Mouse (Mus musculus) spleen, adult 2 months (tissue): Measurements from ENCODE around the gene Il27. TPM values are rescaled to one million over a fixed set of nuclear protein-coding genes. Genes with fewer than 3 reads are reported as not detected.

ENCODE experiments used
- DNase-seq, 2 experiments: peaks; one replicate each; pipeline versions ENCODE4 v3.0.0 to v3.0.0-alpha.2; 2012 to 2021; ENCODE audit warnings: low spot score in 2 of 2, low read depth in 1 of 2
- H3K27ac ChIP-seq: fragments of 200-500 bp; 2 replicates; pipeline ENCODE4 v1.5.1; 2012; ENCODE audit warnings: low read length, inconsistent platforms; ENCODE audit not compliant: insufficient read depth
- H3K27me3 ChIP-seq: fragments of 200-500 bp; 2 replicates; pipeline ENCODE4 v1.6.1; 2012; ENCODE audit warnings: mild to moderate bottlenecking, moderate library complexity, low read length, inconsistent platforms; ENCODE audit not compliant: control insufficient read depth, insufficient read depth
- H3K36me3 ChIP-seq: fragments of 200-500 bp; 2 replicates; pipeline ENCODE4 v1.6.1; 2012; ENCODE audit warnings: mild to moderate bottlenecking, low read length, inconsistent platforms; ENCODE audit not compliant: control insufficient read depth, insufficient read depth
- H3K4me1 ChIP-seq: fragments of 200-500 bp; 2 replicates; pipeline ENCODE4 v1.6.1; 2011; ENCODE audit warnings: inconsistent platforms; ENCODE audit not compliant: control insufficient read depth, insufficient read depth, insufficient read length
- H3K4me3 ChIP-seq: fragments of 200-500 bp; 2 replicates; pipeline ENCODE4 v1.5.1; 2011; ENCODE audit warnings: mild to moderate bottlenecking, inconsistent platforms; ENCODE audit not compliant: insufficient read depth, insufficient read length; ENCODE audit errors: extremely low read depth
- CTCF ChIP-seq: fragments of 200-500 bp; IDR thresholded peaks from 2 replicates; pipeline ENCODE4 v1.5.1; 2011; ENCODE audit warnings: mild to moderate bottlenecking, inconsistent platforms; ENCODE audit not compliant: insufficient read depth, insufficient read length, insufficient replicate concordance; ENCODE audit errors: extremely low read depth
- POLR2A ChIP-seq: fragments of 200-500 bp; IDR thresholded peaks from 2 replicates; pipeline ENCODE4 v1.6.1; 2011; ENCODE audit warnings: low read depth, low read length, inconsistent platforms
- WGBS: fragments of 180-500 bp; shearing (Covaris S2); methylation state at CpG from one replicate; pipeline ENCODE4 v1.1.7; 2018; 5-methylcytosine and 5-hydroxymethylcytosine counted together
- polyA plus RNA-seq: library from polyadenylated mRNA; depleted of rRNA; stranded (reverse); fragments of >200 nt; gene quantifications from 2 replicates; pipeline ENCODE4 v1.2.3, GENCODE M21; 2012

Gene Il27
- polyA plus RNA-seq, 1 experiment = 0.79 TPM

GRCm38 (mm10) chr7:126585717-126586116, 9.0 kb downstream of the Il27 start, which contains the start of gene Cln3:
TSS of gene Cln3 (minus strand) at chr7:126585817.
- TF ChIP-seq CTCF = no peak
- no peak for TF ChIP-seq POLR2A

GRCm38 (mm10) chr7:126584506-126584977, 10.2 kb downstream of the Il27 start, which contains the start of gene Apobr:
TSS of gene Apobr (plus strand) at chr7:126584942.
- H3K4me3 ChIP-seq = peak within 1 kb of the TSS; percentile 94
- H3K27me3 ChIP-seq = no peaks in the 10 kb centered on the region
- H3K36me3 ChIP-seq = peaks cover 3% of the 10 kb centered on the region
- WGBS = 18% methylated on average over 8 of the region's 8 CpGs
- DNase-seq = peak in 1 of 2 experiments; percentile 46
- TF ChIP-seq CTCF = no peak
- no peak for TF ChIP-seq POLR2A
- H3K27ac ChIP-seq = peak within 1 kb of the TSS; percentile 94
- H3K4me1 ChIP-seq = peaks cover 5% of the 10 kb centered on the region; the same call in 1 of the 2 replicates

More at GRCm38 (mm10) chr7:126585717-126586116, 9.0 kb downstream of the Il27 start, which contains the start of gene Cln3:
- Histone ChIP-seq H3K27me3 (no peaks in the 10 kb centered on the region), H3K36me3 (peaks cover 2% of the 10 kb centered on the region), H3K4me1 (peaks cover 5% of the 10 kb centered on the region; the same call in 1 of the 2 replicates), H3K27ac (peak within 1 kb of the TSS; percentile 94), H3K4me3 (peak within 1 kb of the TSS; percentile 37)
- DNase-seq = no peak
- WGBS = 55% methylated on average over 6 of the region's 6 CpGs

- peak overlapping the region; percentile 94 for H3K27ac ChIP-seq
- peaks cover 5% of the 10 kb centered on the region; the same call in 1 of the 2 replicates for H3K4me1 ChIP-seq
- TF ChIP-seq CTCF = no peak
- no peak for TF ChIP-seq POLR2A
- H3K27me3 ChIP-seq = no peaks in the 10 kb centered on the region
- H3K4me3 ChIP-seq = peak overlapping the region; percentile 94
- 18% methylated on average over 6 of the region's 6 CpGs for WGBS
- no peak for DNase-seq
- H3K36me3 ChIP-seq = peaks cover 4% of the 10 kb centered on the region
These were observed 11.0 kb downstream of the Il27 start for GRCm38 (mm10) chr7:126583761-126584160.

GRCm38 (mm10) chr7:126583251-126583709, 11.5 kb downstream of the Il27 start:
- no peak for TF ChIP-seq CTCF
- TF ChIP-seq POLR2A = no peak; the same call in 1 of the 2 replicates
- peak; percentile 81 to 88 for DNase-seq
- Histone ChIP-seq H3K4me1 (peaks cover 5% of the 10 kb centered on the region; the same call in 1 of the 2 replicates), H3K36me3 (peaks cover 7% of the 10 kb centered on the region), H3K27me3 (no peaks in the 10 kb centered on the region), H3K4me3 (peak overlapping the region; percentile 94), H3K27ac (peak overlapping the region; percentile 94)
- WGBS = under 1% methylated on average over 22 of the region's 22 CpGs

- Histone ChIP-seq H3K4me3 (peak overlapping the region; percentile 94), H3K36me3 (peaks cover 8% of the 10 kb centered on the region), H3K27me3 (no peaks in the 10 kb centered on the region), H3K4me1 (peaks cover 5% of the 10 kb centered on the region; the same call in 1 of the 2 replicates), H3K27ac (no peak overlapping the region)
- TF ChIP-seq POLR2A (no peak), CTCF (no peak)
- peak in 1 of 2 experiments; percentile 11 for DNase-seq
- WGBS = 23% methylated on average over 20 of the region's 20 CpGs
These were observed 12.0 kb downstream of the Il27 start for GRCm38 (mm10) chr7:126582759-126583158.

GRCm38 (mm10) chr7:126581661-126582060, 13.1 kb downstream of the Il27 start:
- no peak overlapping the region for H3K27ac ChIP-seq
- TF ChIP-seq CTCF = no peak
- no peak for TF ChIP-seq POLR2A
- H3K4me3 ChIP-seq = no peak overlapping the region
- peaks cover 10% of the 10 kb centered on the region for H3K36me3 ChIP-seq
- 86% methylated on average over 6 of the region's 6 CpGs for WGBS
- no peaks in the 10 kb centered on the region for H3K27me3 ChIP-seq
- H3K4me1 ChIP-seq = peaks cover 5% of the 10 kb centered on the region; the same call in 1 of the 2 replicates
- DNase-seq = no peak

GRCm38 (mm10) chr7:126579172-126579571, 15.6 kb downstream of the Il27 start:
- H3K27me3 ChIP-seq = no peaks in the 10 kb centered on the region
- H3K4me3 ChIP-seq = no peak overlapping the region
- DNase-seq = peak in 1 of 2 experiments; percentile 38
- peaks cover 17% of the 10 kb centered on the region for H3K36me3 ChIP-seq
- no peak overlapping the region for H3K27ac ChIP-seq
- H3K4me1 ChIP-seq = peaks cover 5% of the 10 kb centered on the region; the same call in 1 of the 2 replicates
- peak; percentile 50; the same call in 1 of the 2 replicates for TF ChIP-seq CTCF
- no peak for TF ChIP-seq POLR2A
- 84% methylated on average over 8 of the region's 8 CpGs for WGBS
